Mouse (Mus musculus): ENCODE measurements around the gene Sccpdh. TPM values are rescaled to one million over a fixed set of nuclear protein-coding genes. Genes with fewer than 3 reads are reported as not detected.
A peak's percentile ranks its signal among the peaks of the same experiment; 100 is the strongest.

Sccpdh gene
- polyA plus RNA-seq, 1 experiment from 2014 or later: 39.0 TPM

DNA sequence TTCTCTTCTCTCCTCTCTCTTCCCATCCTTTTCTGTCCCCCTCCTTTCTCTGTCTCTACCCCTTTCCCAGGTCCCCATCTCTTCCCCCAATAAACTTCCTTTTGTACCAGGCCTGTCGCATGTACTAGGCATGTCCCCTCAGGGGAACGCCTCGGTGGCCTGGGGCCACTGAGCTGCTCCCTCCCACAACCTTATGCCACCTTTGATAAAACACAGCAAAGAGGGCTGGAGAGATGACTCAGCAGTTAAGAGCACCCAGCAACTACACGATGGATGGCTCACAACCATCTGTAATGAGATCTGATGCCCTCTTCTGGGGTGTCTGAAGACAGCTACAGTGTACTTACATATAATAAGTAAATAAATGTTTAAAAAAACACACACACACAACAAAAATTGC, 47.8 kb downstream of the Sccpdh start:
- H3K9me3 ChIP-seq (ENCODE audit: control insufficient read depth, low read length): no peaks in the 10 kb centered on the region
- H3K9ac ChIP-seq (ENCODE audit: low read length): no peak overlapping the region
- no peaks in the 10 kb centered on the region for H3K36me3 ChIP-seq (ENCODE audit: control insufficient read depth, insufficient read depth, low read length)
- 86% methylated on average over 4 of the region's 4 CpGs for WGBS
- H3K4me1 ChIP-seq (replicated peaks; ENCODE audit: control insufficient read depth, insufficient read depth): no peaks in the 10 kb centered on the region
- no peak overlapping the region for H3K4me3 ChIP-seq (ENCODE audit: low read depth, low read length)
- no peak for TF ChIP-seq CTCF (IDR thresholded peaks at IDR 0.05; ENCODE audit: low read depth)
- no peak for TF ChIP-seq EP300 (optimal IDR thresholded peaks at IDR 0.05)
- no peaks in the 10 kb centered on the region for H3K27me3 ChIP-seq (ENCODE audit: control insufficient read depth, insufficient read depth, low read length)
- ATAC-seq (ENCODE audit: low FRiP score, low TSS enrichment) (no peak), DNase-seq (ENCODE audit: low spot score) (no peak)
- no peak overlapping the region for H3K4me2 ChIP-seq (replicated peaks; ENCODE audit: low read depth)
- no peak overlapping the region for H3K27ac ChIP-seq (replicated peaks)

DNA sequence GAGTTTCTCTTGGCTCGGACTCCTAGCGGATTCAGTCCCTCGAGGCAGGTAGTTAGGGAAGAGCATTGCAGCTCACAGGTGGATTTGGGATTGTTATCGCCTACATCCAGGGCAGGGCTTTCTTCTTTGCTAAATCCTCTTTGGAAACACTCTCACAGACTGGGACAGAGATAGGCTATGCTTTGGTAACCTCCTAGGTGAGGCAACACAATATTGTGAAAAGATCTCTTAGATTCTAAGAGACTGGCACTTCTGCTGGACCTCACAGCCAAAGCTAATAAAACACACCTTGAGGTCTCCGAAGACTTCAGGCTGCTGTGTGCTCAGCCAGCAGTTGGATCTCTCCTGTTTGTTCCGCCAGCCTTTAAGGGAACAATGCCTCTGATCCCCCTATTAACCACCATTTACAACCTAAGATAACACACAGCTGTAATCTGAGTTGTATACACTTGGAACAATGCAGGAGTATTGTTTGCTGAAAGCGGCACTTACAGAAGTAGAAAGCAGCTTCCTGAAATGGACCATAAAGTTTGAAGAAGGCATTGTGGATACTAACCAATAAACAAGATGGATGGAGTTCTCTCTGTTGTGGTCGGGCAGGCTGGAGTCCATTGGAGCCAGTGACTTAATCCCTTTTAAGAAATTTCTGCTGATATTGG, 54.9 kb downstream of the Sccpdh start:
- TF ChIP-seq CTCF (IDR thresholded peaks at IDR 0.05; ENCODE audit: low read depth) (no peak), EP300 (optimal IDR thresholded peaks at IDR 0.05) (no peak)

GRCm38 (mm10) chr1:179728661-179729060, 60.7 kb downstream of the Sccpdh start:
- H3K36me3 ChIP-seq (ENCODE audit: control insufficient read depth, insufficient read depth, low read length): no peaks in the 10 kb centered on the region
- DNase-seq (ENCODE audit: low spot score) (no peak), ATAC-seq (ENCODE audit: low FRiP score, low TSS enrichment) (no peak)
- H3K4me2 ChIP-seq (replicated peaks; ENCODE audit: low read depth): no peak overlapping the region
- WGBS: 90% methylated on average over 10 of the region's 10 CpGs
- H3K27me3 ChIP-seq (ENCODE audit: control insufficient read depth, insufficient read depth, low read length): no peaks in the 10 kb centered on the region
- H3K4me3 ChIP-seq (ENCODE audit: low read depth, low read length): no peak overlapping the region
- H3K9ac ChIP-seq (ENCODE audit: low read length): no peak overlapping the region
- no peaks in the 10 kb centered on the region for H3K4me1 ChIP-seq (replicated peaks; ENCODE audit: control insufficient read depth, insufficient read depth)
- no peak overlapping the region for H3K27ac ChIP-seq (replicated peaks)
- no peaks in the 10 kb centered on the region for H3K9me3 ChIP-seq (ENCODE audit: control insufficient read depth, low read length)
- TF ChIP-seq EP300 (optimal IDR thresholded peaks at IDR 0.05) (no peak), CTCF (IDR thresholded peaks at IDR 0.05; ENCODE audit: low read depth) (no peak)

More for the DNA sequence above, 54.9 kb downstream of the Sccpdh start:
- H3K4me2 ChIP-seq (replicated peaks; ENCODE audit: low read depth): no peak overlapping the region
- no peak overlapping the region for H3K27ac ChIP-seq (replicated peaks)
- DNase-seq (ENCODE audit: low spot score): no peak
- H3K27me3 ChIP-seq (ENCODE audit: control insufficient read depth, insufficient read depth, low read length): no peaks in the 10 kb centered on the region
- no peaks in the 10 kb centered on the region for H3K36me3 ChIP-seq (ENCODE audit: control insufficient read depth, insufficient read depth, low read length)
- 51% methylated on average over 8 of the region's 8 CpGs for WGBS
- no peak overlapping the region for H3K9ac ChIP-seq (ENCODE audit: low read length)
- no peaks in the 10 kb centered on the region for H3K9me3 ChIP-seq (ENCODE audit: control insufficient read depth, low read length)
- no peak for ATAC-seq (ENCODE audit: low FRiP score, low TSS enrichment)
- H3K4me1 ChIP-seq (replicated peaks; ENCODE audit: control insufficient read depth, insufficient read depth): no peaks in the 10 kb centered on the region
- no peak overlapping the region for H3K4me3 ChIP-seq (ENCODE audit: low read depth, low read length)

- Histone ChIP-seq H3K9me3 (ENCODE audit: control insufficient read depth, low read length) (no peaks in the 10 kb centered on the region), H3K27me3 (ENCODE audit: control insufficient read depth, insufficient read depth, low read length) (no peaks in the 10 kb centered on the region), H3K36me3 (ENCODE audit: control insufficient read depth, insufficient read depth, low read length) (no peaks in the 10 kb centered on the region), H3K4me1 (replicated peaks; ENCODE audit: control insufficient read depth, insufficient read depth) (no peaks in the 10 kb centered on the region), H3K4me2 (replicated peaks; ENCODE audit: low read depth) (no peak overlapping the region), H3K27ac (replicated peaks) (no peak overlapping the region), H3K9ac (ENCODE audit: low read length) (no peak overlapping the region), H3K4me3 (ENCODE audit: low read depth, low read length) (no peak overlapping the region)
- DNase-seq (ENCODE audit: low spot score) (no peak), ATAC-seq (ENCODE audit: low FRiP score, low TSS enrichment) (no peak)
- TF ChIP-seq CTCF (IDR thresholded peaks at IDR 0.05; ENCODE audit: low read depth): no peak
- TF ChIP-seq EP300 (optimal IDR thresholded peaks at IDR 0.05): no peak
- 91% methylated on average over 3 of the region's 3 CpGs for WGBS
These were observed 63.4 kb downstream of the Sccpdh start for GRCm38 (mm10) chr1:179731391-179731790.

DNA sequence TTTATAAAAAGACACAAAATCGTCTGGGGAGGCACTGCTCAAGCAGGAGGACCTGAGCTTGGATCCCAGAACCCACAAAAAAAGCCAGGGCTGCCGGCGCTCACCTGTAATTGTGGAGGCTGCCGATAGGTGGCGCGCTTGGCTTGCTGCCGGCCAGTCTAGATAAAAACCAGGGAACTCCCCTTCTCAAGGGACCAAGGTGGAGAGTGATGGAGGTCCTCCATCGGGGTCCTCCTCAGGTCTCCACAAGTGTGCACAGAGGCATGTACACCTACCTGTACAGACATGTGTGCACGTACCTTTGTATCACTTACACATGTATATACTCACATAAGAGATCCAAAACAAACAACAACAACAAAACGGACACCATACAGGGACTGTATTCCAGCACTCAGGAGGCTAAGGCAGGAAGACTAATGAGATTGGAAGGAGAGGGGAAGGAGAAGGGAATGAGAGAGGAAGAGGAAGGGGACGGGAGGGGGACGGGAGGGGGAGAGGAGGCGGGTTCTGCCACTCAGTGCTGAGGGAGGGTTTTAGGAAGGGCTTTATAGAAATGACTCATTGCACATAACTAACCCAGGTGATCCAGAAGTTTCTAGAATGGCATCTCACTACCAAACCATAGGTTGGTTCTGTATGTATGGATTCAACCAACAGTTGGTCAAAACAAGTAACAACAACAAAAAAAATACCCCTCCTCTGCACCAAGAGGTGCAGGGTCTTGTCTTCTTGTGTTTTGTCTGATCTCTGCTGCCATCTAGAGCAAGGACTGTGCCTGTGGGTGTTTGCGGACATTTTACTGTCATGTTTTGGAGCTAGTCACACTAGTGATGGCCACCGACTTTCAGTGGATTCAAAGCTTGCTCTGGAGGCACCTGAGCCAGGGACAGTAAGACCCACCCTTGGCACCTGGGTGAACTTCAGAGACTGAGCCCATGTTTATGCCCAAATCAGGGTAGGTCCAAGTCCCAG, 66.8 kb downstream of the Sccpdh start:
- Histone ChIP-seq H3K27me3 (ENCODE audit: control insufficient read depth, insufficient read depth, low read length) (no peaks in the 10 kb centered on the region), H3K9ac (ENCODE audit: low read length) (no peak overlapping the region), H3K4me1 (replicated peaks; ENCODE audit: control insufficient read depth, insufficient read depth) (no peaks in the 10 kb centered on the region), H3K9me3 (ENCODE audit: control insufficient read depth, low read length) (no peaks in the 10 kb centered on the region), H3K4me2 (replicated peaks; ENCODE audit: low read depth) (no peak overlapping the region), H3K4me3 (ENCODE audit: low read depth, low read length) (no peak overlapping the region), H3K36me3 (ENCODE audit: control insufficient read depth, insufficient read depth, low read length) (no peaks in the 10 kb centered on the region), H3K27ac (replicated peaks) (no peak overlapping the region)
- peak; percentile 66 for DNase-seq (ENCODE audit: low spot score)
- 31% methylated on average over 15 of the region's 15 CpGs for WGBS
- TF ChIP-seq EP300 (optimal IDR thresholded peaks at IDR 0.05) (no peak), CTCF (IDR thresholded peaks at IDR 0.05; ENCODE audit: low read depth) (peak; percentile 83)
- ATAC-seq (ENCODE audit: low FRiP score, low TSS enrichment): no peak

DNA sequence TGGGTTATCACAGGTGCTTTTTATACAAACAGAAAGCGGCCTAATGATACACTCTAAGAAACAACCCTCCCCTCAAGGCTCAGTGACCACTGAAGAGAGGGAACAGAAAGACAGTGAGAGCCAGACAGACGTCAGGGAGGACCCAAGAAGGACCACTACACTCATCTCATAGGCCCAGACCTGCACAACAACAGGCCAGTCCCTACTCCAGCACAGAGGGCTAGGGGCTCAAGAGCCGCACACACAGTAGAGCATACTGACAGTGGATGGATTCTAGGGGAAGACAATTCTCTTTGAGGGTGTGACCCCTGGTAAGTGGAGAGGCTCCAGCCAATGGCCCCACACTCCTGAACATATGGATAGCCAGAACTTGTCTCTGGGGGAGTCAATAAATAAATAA, 68.5 kb downstream of the Sccpdh start:
- H3K27ac ChIP-seq (replicated peaks): no peak overlapping the region

More for the DNA sequence above, 68.5 kb downstream of the Sccpdh start:
- no peak for DNase-seq (ENCODE audit: low spot score)
- no peaks in the 10 kb centered on the region for H3K36me3 ChIP-seq (ENCODE audit: control insufficient read depth, insufficient read depth, low read length)
- 91% methylated on average over 3 of the region's 3 CpGs for WGBS
- H3K27me3 ChIP-seq (ENCODE audit: control insufficient read depth, insufficient read depth, low read length): no peaks in the 10 kb centered on the region
- H3K9ac ChIP-seq (ENCODE audit: low read length): no peak overlapping the region
- no peak overlapping the region for H3K4me2 ChIP-seq (replicated peaks; ENCODE audit: low read depth)
- no peak overlapping the region for H3K4me3 ChIP-seq (ENCODE audit: low read depth, low read length)
- H3K9me3 ChIP-seq (ENCODE audit: control insufficient read depth, low read length): no peaks in the 10 kb centered on the region
- H3K4me1 ChIP-seq (replicated peaks; ENCODE audit: control insufficient read depth, insufficient read depth): no peaks in the 10 kb centered on the region
- TF ChIP-seq EP300 (optimal IDR thresholded peaks at IDR 0.05): no peak
- no peak for TF ChIP-seq CTCF (IDR thresholded peaks at IDR 0.05; ENCODE audit: low read depth)
- ATAC-seq (ENCODE audit: low FRiP score, low TSS enrichment): no peak

Other genes starting within 250 kb of the Sccpdh start
- 10.5 and 12.1 TPM in 2 replicates for gene Smyd3, start 150.2 kb upstream of the Sccpdh start, polyA plus RNA-seq (2015; fragmentation: Nextera tagmentation; extraction: Ambion mirVana)
- gene Tfb2m, start 121.9 kb upstream of the Sccpdh start, polyA plus RNA-seq (2015; fragmentation: Nextera tagmentation; extraction: Ambion mirVana): 28.7 and 31.6 TPM in 2 replicates
- 8.8 and 9.9 TPM in 2 replicates for gene Cnst, start 121.8 kb upstream of the Sccpdh start, polyA plus RNA-seq (2015; fragmentation: Nextera tagmentation; extraction: Ambion mirVana)
- not detected in 2 replicates for gene Kif28, start 77.1 kb downstream of the Sccpdh start, polyA plus RNA-seq (2015; fragmentation: Nextera tagmentation; extraction: Ambion mirVana)
- 0.10 TPM in 1 of 2 replicates, not detected in the other for gene Gm10518, start 135.2 kb downstream of the Sccpdh start, polyA plus RNA-seq (2015; fragmentation: Nextera tagmentation; extraction: Ambion mirVana)
- 7.0 and 7.8 TPM in 2 replicates for gene Ahctf1, start 135.5 kb downstream of the Sccpdh start, polyA plus RNA-seq (2015; fragmentation: Nextera tagmentation; extraction: Ambion mirVana)

Measured in stomach, postnatal 0 days (tissue).